Mouse (Mus musculus): ENCODE results near the gene Rhoh. TPM values are rescaled to one million over a fixed set of nuclear protein-coding genes. Genes with fewer than 3 reads are reported as not detected.

Gene Rhoh
- polyA plus RNA-seq, 2 experiments: 0.79 to 1.0 TPM

- no peaks in the 10 kb centered on the region for H3K36me3 ChIP-seq (replicated peaks; ENCODE audit: control insufficient read depth, insufficient read depth, low read depth)
- H3K9me3 ChIP-seq (ENCODE audit: control insufficient read depth, low read length): no peaks in the 10 kb centered on the region
- H3K27ac ChIP-seq: no peak overlapping the region
- no peaks in the 10 kb centered on the region for H3K27me3 ChIP-seq (ENCODE audit: control insufficient read depth, insufficient read depth, low read length)
- H3K9ac ChIP-seq (replicated peaks): no peak overlapping the region
- no peak for ATAC-seq (ENCODE audit: insufficient read depth)
- H3K4me2 ChIP-seq (ENCODE audit: low read depth): no peak overlapping the region
- no peak for DNase-seq (ENCODE audit: low read depth in 3 of 3, low spot score in 3 of 3)
- 38% methylated on average over 5 of the region's 5 CpGs for WGBS (ENCODE audit: insufficient replicate concordance)
- no peak overlapping the region for H3K4me3 ChIP-seq (ENCODE audit: insufficient read depth in 1 of 2, low read depth in 2 of 2, low read length in 2 of 2)
- TF ChIP-seq CTCF (IDR thresholded peaks at IDR 0.05; ENCODE audit: low read depth): no peak
- TF ChIP-seq EP300 (IDR thresholded peaks at IDR 0.05; ENCODE audit: low read depth): no peak
- peaks cover 0 to 5% of the 10 kb centered on the region in 2 experiments; a peak in 1 of 4 replicates for H3K4me1 ChIP-seq (replicated peaks; ENCODE audit: control insufficient read depth in 2 of 2, insufficient read depth in 2 of 2, low read length in 1 of 2)
Measured at GRCm38 (mm10) chr5:65888998-65889397, 28.0 kb downstream of the Rhoh start.

- H3K4me2 ChIP-seq (ENCODE audit: low read depth): no peak overlapping the region
- no peaks in the 10 kb centered on the region for H3K9me3 ChIP-seq (ENCODE audit: control insufficient read depth, low read length)
- no peaks in the 10 kb centered on the region for H3K36me3 ChIP-seq (replicated peaks; ENCODE audit: control insufficient read depth, insufficient read depth, low read depth)
- H3K4me3 ChIP-seq (ENCODE audit: insufficient read depth in 1 of 2, low read depth in 2 of 2, low read length in 2 of 2): no peak overlapping the region
- TF ChIP-seq EP300 (IDR thresholded peaks at IDR 0.05; ENCODE audit: low read depth): no peak
- TF ChIP-seq CTCF (IDR thresholded peaks at IDR 0.05; ENCODE audit: low read depth): no peak
- DNase-seq (ENCODE audit: low read depth in 3 of 3, low spot score in 3 of 3): no peak
- H3K9ac ChIP-seq (replicated peaks): no peak overlapping the region
- no peak overlapping the region for H3K27ac ChIP-seq
- no peaks in the 10 kb centered on the region for H3K27me3 ChIP-seq (ENCODE audit: control insufficient read depth, insufficient read depth, low read length)
- ATAC-seq (ENCODE audit: insufficient read depth): no peak
- WGBS (ENCODE audit: insufficient replicate concordance): 72% methylated on average over 14 of the region's 14 CpGs
- peaks cover 0 to 5% of the 10 kb centered on the region in 2 experiments; a peak in 1 of 4 replicates for H3K4me1 ChIP-seq (replicated peaks; ENCODE audit: control insufficient read depth in 2 of 2, insufficient read depth in 2 of 2, low read length in 1 of 2)
Measured at GRCm38 (mm10) chr5:65891251-65891826, 30.3 kb downstream of the Rhoh start.

GRCm38 (mm10) chr5:65895121-65895692 is 34.2 kb downstream of the Rhoh start:
- Histone ChIP-seq H3K9ac (replicated peaks) (no peak overlapping the region), H3K4me2 (ENCODE audit: low read depth) (no peak overlapping the region), H3K27me3 (ENCODE audit: control insufficient read depth, insufficient read depth, low read length) (no peaks in the 10 kb centered on the region), H3K9me3 (ENCODE audit: control insufficient read depth, low read length) (no peaks in the 10 kb centered on the region), H3K4me1 (replicated peaks; ENCODE audit: control insufficient read depth in 2 of 2, insufficient read depth in 2 of 2, low read length in 1 of 2) (peaks cover 0 to 6% of the 10 kb centered on the region in 2 experiments; a peak in 2 of 4 replicates), H3K27ac (no peak overlapping the region), H3K36me3 (replicated peaks; ENCODE audit: control insufficient read depth, insufficient read depth, low read depth) (no peaks in the 10 kb centered on the region), H3K4me3 (ENCODE audit: insufficient read depth in 1 of 2, low read depth in 2 of 2, low read length in 2 of 2) (no peak overlapping the region)
- ATAC-seq (ENCODE audit: insufficient read depth): no peak
- 31% methylated on average over 6 of the region's 6 CpGs for WGBS (ENCODE audit: insufficient replicate concordance)
- DNase-seq (ENCODE audit: low read depth in 3 of 3, low spot score in 3 of 3): no peak
- TF ChIP-seq EP300 (IDR thresholded peaks at IDR 0.05; ENCODE audit: low read depth) (no peak), CTCF (IDR thresholded peaks at IDR 0.05; ENCODE audit: low read depth) (no peak)

- Histone ChIP-seq H3K9ac (replicated peaks) (no peak overlapping the region), H3K36me3 (replicated peaks; ENCODE audit: control insufficient read depth, insufficient read depth, low read depth) (no peaks in the 10 kb centered on the region), H3K4me2 (ENCODE audit: low read depth) (no peak overlapping the region), H3K4me3 (ENCODE audit: insufficient read depth in 1 of 2, low read depth in 2 of 2, low read length in 2 of 2) (no peak overlapping the region), H3K27ac (no peak overlapping the region), H3K4me1 (replicated peaks; ENCODE audit: control insufficient read depth in 2 of 2, insufficient read depth in 2 of 2, low read length in 1 of 2) (peaks cover 0 to 12% of the 10 kb centered on the region in 2 experiments; a peak in 3 of 4 replicates), H3K27me3 (ENCODE audit: control insufficient read depth, insufficient read depth, low read length) (no peaks in the 10 kb centered on the region), H3K9me3 (ENCODE audit: control insufficient read depth, low read length) (no peaks in the 10 kb centered on the region)
- DNase-seq (ENCODE audit: low read depth in 3 of 3, low spot score in 3 of 3) (no peak), ATAC-seq (ENCODE audit: insufficient read depth) (no peak)
- TF ChIP-seq CTCF (IDR thresholded peaks at IDR 0.05; ENCODE audit: low read depth) (no peak), EP300 (IDR thresholded peaks at IDR 0.05; ENCODE audit: low read depth) (no peak)
- WGBS (ENCODE audit: insufficient replicate concordance): 38% methylated on average over 7 of the region's 7 CpGs
Measured at GRCm38 (mm10) chr5:65895764-65896163, 34.8 kb downstream of the Rhoh start.

- Histone ChIP-seq H3K4me1 (replicated peaks; ENCODE audit: control insufficient read depth in 2 of 2, insufficient read depth in 2 of 2, low read length in 1 of 2) (peaks cover 0 to 12% of the 10 kb centered on the region in 2 experiments; a peak in 3 of 4 replicates), H3K4me2 (ENCODE audit: low read depth) (no peak overlapping the region), H3K9me3 (ENCODE audit: control insufficient read depth, low read length) (no peaks in the 10 kb centered on the region), H3K4me3 (ENCODE audit: insufficient read depth in 1 of 2, low read depth in 2 of 2, low read length in 2 of 2) (no peak overlapping the region), H3K27ac (no peak overlapping the region), H3K36me3 (replicated peaks; ENCODE audit: control insufficient read depth, insufficient read depth, low read depth) (no peaks in the 10 kb centered on the region), H3K9ac (replicated peaks) (no peak overlapping the region), H3K27me3 (ENCODE audit: control insufficient read depth, insufficient read depth, low read length) (no peaks in the 10 kb centered on the region)
- TF ChIP-seq CTCF (IDR thresholded peaks at IDR 0.05; ENCODE audit: low read depth): no peak
- TF ChIP-seq EP300 (IDR thresholded peaks at IDR 0.05; ENCODE audit: low read depth): no peak
- DNase-seq (ENCODE audit: low read depth in 3 of 3, low spot score in 3 of 3) (no peak), ATAC-seq (ENCODE audit: insufficient read depth) (no peak)
- WGBS (ENCODE audit: insufficient replicate concordance): 52% methylated on average over 2 of the region's 2 CpGs
Measured at GRCm38 (mm10) chr5:65897731-65898130, 36.7 kb downstream of the Rhoh start.

Measured in liver, embryonic 14.5 days (tissue).